Mouse (Mus musculus) retina, embryonic 14.5 days (tissue): ENCODE measurements around the gene Gm9970.
A peak's percentile ranks its signal among the peaks of the same experiment; 100 is the strongest.

Source experiments
- DNase-seq: peaks from one replicate; pipeline ENCODE4 v3.0.0-alpha.2; 2015; ENCODE audit warnings: low spot score

Gm9970 gene

GRCm38 (mm10) chr5:31240637-31241521 is at the start of gene Gm9970, which contains the start of gene Nrbp1:
TSS of gene Gm9970 (minus strand) at chr5:31241232.
TSS of gene Nrbp1 (plus strand) at chr5:31240864.
- DNase-seq, result peak; percentile 98

- DNase-seq, result no peak
These were observed 48.7 kb upstream of the Gm9970 start for GRCm38 (mm10) chr5:31289626-31290230.

- DNase-seq, result no peak
These were observed 47.6 kb upstream of the Gm9970 start for GRCm38 (mm10) chr5:31288655-31289054.

GRCm38 (mm10) chr5:31288225-31288624 is 47.2 kb upstream of the Gm9970 start:
- DNase-seq, result no peak

GRCm38 (mm10) chr5:31279245-31279988 is 38.4 kb upstream of the Gm9970 start:
- DNase-seq, result no peak

- DNase-seq, result no peak
These were observed 32.0 kb upstream of the Gm9970 start for GRCm38 (mm10) chr5:31273018-31273417.

- DNase-seq, result peak; percentile 27
These were observed 26.7 kb upstream of the Gm9970 start for GRCm38 (mm10) chr5:31267686-31268085.

GRCm38 (mm10) chr5:31266101-31266500 is 25.1 kb upstream of the Gm9970 start:
- DNase-seq, result no peak

GRCm38 (mm10) chr5:31257616-31258015 is 16.6 kb upstream of the Gm9970 start:
- no peak for DNase-seq

- DNase-seq, result no peak
These were observed 14.9 kb upstream of the Gm9970 start for GRCm38 (mm10) chr5:31255971-31256370.

- no peak for DNase-seq
These were observed 14.3 kb upstream of the Gm9970 start for GRCm38 (mm10) chr5:31255381-31255780.

GRCm38 (mm10) chr5:31254901-31255300 is 13.9 kb upstream of the Gm9970 start:
- no peak for DNase-seq

GRCm38 (mm10) chr5:31254452-31254851 is 13.4 kb upstream of the Gm9970 start:
- no peak for DNase-seq

GRCm38 (mm10) chr5:31253806-31254205 is 12.8 kb upstream of the Gm9970 start:
- no peak for DNase-seq

GRCm38 (mm10) chr5:31252795-31253545 is 11.9 kb upstream of the Gm9970 start:
- no peak for DNase-seq

GRCm38 (mm10) chr5:31252151-31252550 is 11.1 kb upstream of the Gm9970 start:
- peak; percentile 15 for DNase-seq

- DNase-seq, result peak; percentile 30
These were observed 10.6 kb upstream of the Gm9970 start, which contains the start of gene Krtcap3 for GRCm38 (mm10) chr5:31251541-31252101. TSS of gene Krtcap3 (plus strand) at chr5:31251691.

- DNase-seq, result no peak
These were observed 9.7 kb upstream of the Gm9970 start for GRCm38 (mm10) chr5:31250716-31251115.

- DNase-seq, result no peak
These were observed 1.2 kb upstream of the Gm9970 start for GRCm38 (mm10) chr5:31242191-31242590.

- DNase-seq, result no peak
These were observed 546 bp upstream of the Gm9970 start for GRCm38 (mm10) chr5:31241522-31242034.

GRCm38 (mm10) chr5:31226641-31227040 is 14.4 kb downstream of the Gm9970 start:
- DNase-seq, result no peak
